Mouse (Mus musculus) hindbrain, embryonic 15.5 days (tissue): ENCODE results near the gene Tmem189. TPM values are rescaled to one million over a fixed set of nuclear protein-coding genes. Genes with fewer than 3 reads are reported as not detected.
A peak's percentile ranks its signal among the peaks of the same experiment; 100 is the strongest.

Experiments used
- ATAC-seq: fragments of 200-750 bp; cut with Nextera tagmentation; 2 replicates; pipeline ENCODE4 v1.8.0; 2017; ENCODE audit warnings: low read depth, moderate number of reproducible peaks, moderate TSS enrichment; ENCODE audit not compliant: low FRiP score
- H3K27ac ChIP-seq: fragments of 300-500 bp; sonication (generic); replicated peaks from 2 replicates; pipeline ENCODE4 v1.5.1; 2015; ENCODE audit warnings: mild to moderate bottlenecking, inconsistent platforms
- H3K27me3 ChIP-seq: fragments of 300-500 bp; sonication (generic); 2 replicates; pipeline ENCODE4 v1.6.1; 2015; ENCODE audit warnings: control low read depth, inconsistent platforms
- H3K36me3 ChIP-seq: fragments of 300-500 bp; sonication (generic); 2 replicates; pipeline ENCODE4 v1.6.1; 2015; ENCODE audit warnings: control low read depth, inconsistent platforms
- H3K4me1 ChIP-seq: fragments of 300-500 bp; sonication (generic); replicated peaks from 2 replicates; pipeline ENCODE4 v1.6.1; 2015; ENCODE audit warnings: control low read depth, inconsistent platforms
- H3K4me2 ChIP-seq: fragments of 300-500 bp; sonication (generic); 2 replicates; pipeline ENCODE4 v1.6.1; 2015; ENCODE audit warnings: moderate library complexity, mild to moderate bottlenecking, inconsistent platforms
- H3K4me3 ChIP-seq: fragments of 300-500 bp; sonication (generic); 2 replicates; pipeline ENCODE4 v1.5.1; 2015; ENCODE audit warnings: mild to moderate bottlenecking, inconsistent platforms
- H3K9ac ChIP-seq: fragments of 300-500 bp; sonication (generic); 2 replicates; pipeline ENCODE4 v1.6.1; 2015; ENCODE audit warnings: inconsistent platforms
- H3K9me3 ChIP-seq: fragments of 300-500 bp; sonication (generic); 2 replicates; pipeline ENCODE4 v1.6.1; 2016; ENCODE audit warnings: control low read depth, inconsistent platforms
- WGBS: fragments of 180-500 bp; shearing (Covaris S2); methylation state at CpG from one replicate; pipeline ENCODE4 v1.1.7; 2015; 5-methylcytosine and 5-hydroxymethylcytosine counted together
- polyA plus RNA-seq: library from polyadenylated mRNA; unstranded; fragments of >200 nt; fragmentation: Nextera tagmentation; extraction: Ambion mirVana; gene quantifications from 2 replicates; pipeline ENCODE4 v1.2.1, GENCODE M21; 2015

Tmem189 gene
- polyA plus RNA-seq, 1 experiment from 2014 or later = 42.5 TPM

DNA sequence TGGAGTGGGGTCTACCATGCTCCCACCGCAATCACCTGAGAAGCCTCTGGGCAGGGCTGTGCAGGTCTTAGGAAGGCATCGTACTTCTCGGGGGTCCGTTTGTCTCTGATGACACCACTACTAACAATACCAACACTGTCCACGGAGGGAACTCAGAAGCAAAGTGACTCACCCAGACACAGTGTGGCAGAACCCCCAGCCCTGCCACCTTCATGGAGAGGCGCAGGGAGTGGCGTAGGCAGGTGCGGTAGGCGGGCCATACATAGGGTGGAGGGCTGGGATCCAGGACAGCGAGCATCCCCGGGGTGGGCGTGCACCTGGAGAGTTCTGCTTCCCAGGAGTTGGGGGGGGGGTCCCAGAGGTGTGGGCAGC is 1.5 kb downstream of the Tmem189 start:
- 28% methylated on average over 12 of the region's 12 CpGs for WGBS
- Histone ChIP-seq H3K4me1 (peaks cover 21% of the 10 kb centered on the region), H3K27me3 (peaks cover 46% of the 10 kb centered on the region), H3K4me3 (peak overlapping the region; percentile 59), H3K36me3 (no peaks in the 10 kb centered on the region), H3K4me2 (peak overlapping the region; percentile 97), H3K9me3 (no peaks in the 10 kb centered on the region), H3K9ac (no peak overlapping the region), H3K27ac (no peak overlapping the region)
- peak; percentile 38 for ATAC-seq

DNA sequence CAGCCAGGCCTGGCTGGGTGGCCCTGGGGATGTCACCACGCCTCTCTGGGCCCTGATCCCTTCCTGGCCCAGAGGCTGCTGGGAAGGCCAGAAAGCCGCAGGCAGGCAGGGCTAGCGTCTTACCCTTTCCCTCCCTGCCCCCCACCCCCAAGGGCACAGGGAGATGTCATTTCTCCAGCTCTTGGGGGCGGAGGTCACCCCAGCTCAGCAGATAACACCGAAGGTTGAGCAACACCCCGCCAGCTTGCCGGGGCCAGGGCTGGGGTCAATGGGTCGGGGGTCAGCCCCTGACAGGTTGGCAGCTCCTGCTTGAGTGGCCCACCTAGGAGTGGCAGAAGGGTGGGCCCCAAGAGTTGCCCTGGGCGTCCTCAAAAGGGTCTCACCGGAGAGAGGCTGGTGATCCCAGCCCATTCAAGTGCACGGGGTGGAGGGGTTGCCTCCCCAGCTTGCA is 1.9 kb downstream of the Tmem189 start:
- no peaks in the 10 kb centered on the region for H3K9me3 ChIP-seq
- no peak overlapping the region for H3K9ac ChIP-seq
- no peak overlapping the region for H3K4me2 ChIP-seq
- no peak overlapping the region for H3K27ac ChIP-seq
- H3K4me1 ChIP-seq = peaks cover 21% of the 10 kb centered on the region
- no peaks in the 10 kb centered on the region for H3K36me3 ChIP-seq
- WGBS = 53% methylated on average over 11 of the region's 11 CpGs
- ATAC-seq = no peak
- H3K4me3 ChIP-seq = no peak overlapping the region
- peaks cover 46% of the 10 kb centered on the region for H3K27me3 ChIP-seq

DNA sequence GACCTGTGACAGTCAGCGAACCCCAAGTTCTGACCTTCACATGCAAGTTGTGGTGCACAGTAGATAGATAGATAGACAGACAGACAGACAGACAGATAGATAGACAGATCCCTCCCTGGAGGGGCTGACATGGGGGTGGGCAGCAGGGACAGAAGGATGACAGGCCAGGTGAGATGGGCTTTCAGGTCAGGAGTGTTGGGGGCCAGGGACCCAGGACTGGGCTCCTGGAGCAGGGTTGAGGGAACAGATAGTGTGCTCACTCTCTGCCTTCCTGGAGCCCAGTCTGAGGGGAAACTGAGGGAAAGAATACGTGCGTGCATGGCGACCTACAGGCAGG is 2.4 kb downstream of the Tmem189 start:
- Histone ChIP-seq H3K9ac (no peak overlapping the region), H3K4me3 (no peak overlapping the region), H3K9me3 (no peaks in the 10 kb centered on the region), H3K27me3 (peaks cover 46% of the 10 kb centered on the region), H3K4me2 (no peak overlapping the region), H3K27ac (no peak overlapping the region), H3K4me1 (peaks cover 21% of the 10 kb centered on the region), H3K36me3 (no peaks in the 10 kb centered on the region)
- 93% methylated on average over 4 of the region's 4 CpGs for WGBS
- ATAC-seq = no peak

DNA sequence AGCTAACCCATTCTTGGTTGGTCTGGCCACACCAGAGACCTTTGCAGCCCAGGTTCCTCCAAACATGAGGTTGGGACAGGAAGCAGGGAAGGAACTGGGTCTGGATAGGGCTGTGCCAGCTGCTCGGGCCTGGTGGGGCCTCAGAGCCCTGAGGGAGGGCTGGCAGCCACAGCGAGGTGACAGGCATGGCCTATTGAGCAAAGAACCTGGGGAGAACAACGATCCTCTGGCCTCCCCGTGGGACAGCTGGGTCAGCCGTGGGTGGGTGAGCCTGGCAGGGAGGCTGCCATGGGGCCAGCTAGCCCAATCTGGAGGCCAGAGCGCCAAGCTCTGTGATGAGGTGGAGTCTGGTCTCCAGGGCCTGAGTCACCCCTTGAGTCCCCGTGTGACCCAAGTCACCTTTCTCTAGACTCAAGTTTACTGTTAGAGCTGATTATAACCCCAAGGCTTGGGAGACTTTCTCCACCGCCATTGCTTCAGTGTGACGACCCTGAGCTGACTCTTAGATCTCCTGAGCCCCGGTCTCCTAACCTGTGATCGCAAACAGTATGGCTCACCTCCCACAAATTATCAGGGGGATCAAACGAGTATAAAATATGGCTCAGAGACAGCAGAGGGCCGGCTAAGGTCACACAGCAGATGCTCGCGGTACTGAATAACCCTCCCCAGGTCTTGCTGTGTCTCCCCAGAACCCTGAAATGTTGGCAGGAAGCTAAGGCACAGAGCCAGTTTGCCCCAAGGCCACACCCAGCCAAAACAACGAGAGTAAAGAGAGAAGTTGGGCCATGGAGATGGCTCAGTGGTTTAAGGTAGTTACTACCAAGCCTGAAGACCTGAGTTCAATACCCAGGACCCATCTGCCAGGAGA is 3.0 kb downstream of the Tmem189 start:
- 78% methylated on average over 16 of the region's 16 CpGs for WGBS
- H3K27ac ChIP-seq = no peak overlapping the region
- no peaks in the 10 kb centered on the region for H3K9me3 ChIP-seq
- no peak overlapping the region for H3K4me2 ChIP-seq
- no peak overlapping the region for H3K9ac ChIP-seq
- no peak for ATAC-seq
- no peaks in the 10 kb centered on the region for H3K36me3 ChIP-seq
- peaks cover 21% of the 10 kb centered on the region for H3K4me1 ChIP-seq
- H3K4me3 ChIP-seq = no peak overlapping the region
- H3K27me3 ChIP-seq = peaks cover 41% of the 10 kb centered on the region

DNA sequence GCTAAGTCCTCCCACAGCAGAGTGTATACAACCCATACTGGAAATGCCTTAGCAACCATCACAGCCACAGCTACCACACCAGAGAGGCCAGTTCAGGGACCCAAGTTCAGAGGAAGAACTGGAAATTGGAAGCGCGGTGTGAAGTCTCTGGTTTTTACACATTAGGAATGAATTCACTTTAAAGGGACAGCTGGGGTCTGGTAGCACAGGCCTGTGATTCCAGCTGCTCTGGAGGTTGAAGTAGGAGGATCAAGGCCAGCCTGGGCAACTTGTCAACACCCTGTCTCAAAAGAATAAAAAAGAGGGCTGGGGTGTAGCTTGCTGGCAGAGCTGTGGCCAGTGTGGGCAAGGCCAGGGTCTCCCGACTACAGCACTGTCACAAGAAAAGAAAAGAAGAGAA is 3.8 kb downstream of the Tmem189 start:
- H3K9me3 ChIP-seq = no peaks in the 10 kb centered on the region
- H3K4me3 ChIP-seq = no peak overlapping the region
- 86% methylated on average over 3 of the region's 3 CpGs for WGBS
- H3K4me2 ChIP-seq = no peak overlapping the region
- ATAC-seq = no peak
- H3K27me3 ChIP-seq = peaks cover 33% of the 10 kb centered on the region
- H3K4me1 ChIP-seq = peaks cover 21% of the 10 kb centered on the region
- H3K9ac ChIP-seq = no peak overlapping the region
- H3K36me3 ChIP-seq = no peaks in the 10 kb centered on the region
- no peak overlapping the region for H3K27ac ChIP-seq

DNA sequence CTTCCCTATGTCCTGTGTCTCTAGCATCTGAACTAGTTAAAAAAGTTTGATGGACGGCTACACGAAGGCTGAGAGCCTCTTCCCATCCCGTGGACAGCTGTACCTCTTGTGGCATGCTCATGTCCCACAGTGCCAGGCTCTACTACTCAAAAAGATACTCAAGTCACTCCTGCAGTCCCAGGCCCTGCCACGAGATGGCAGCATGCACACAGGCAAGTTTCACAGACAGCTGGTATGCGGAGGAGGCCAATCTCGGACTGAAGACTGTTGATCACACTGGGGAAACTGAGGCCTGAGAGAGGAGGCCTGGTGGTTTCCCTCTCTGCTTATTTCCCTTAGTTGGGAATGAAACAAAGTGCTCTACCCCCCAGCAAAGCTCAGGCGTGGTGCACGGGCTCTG is 4.5 kb downstream of the Tmem189 start:
- peak; percentile 40; the same call in 1 of the 2 replicates for ATAC-seq
- no peak overlapping the region for H3K9ac ChIP-seq
- no peak overlapping the region for H3K4me2 ChIP-seq
- H3K9me3 ChIP-seq = no peaks in the 10 kb centered on the region
- H3K4me3 ChIP-seq = no peak overlapping the region
- H3K36me3 ChIP-seq = no peaks in the 10 kb centered on the region
- H3K27me3 ChIP-seq = peaks cover 27% of the 10 kb centered on the region
- no peak overlapping the region for H3K27ac ChIP-seq
- peaks cover 17% of the 10 kb centered on the region for H3K4me1 ChIP-seq
- 7% methylated on average over 8 of the region's 8 CpGs for WGBS

DNA sequence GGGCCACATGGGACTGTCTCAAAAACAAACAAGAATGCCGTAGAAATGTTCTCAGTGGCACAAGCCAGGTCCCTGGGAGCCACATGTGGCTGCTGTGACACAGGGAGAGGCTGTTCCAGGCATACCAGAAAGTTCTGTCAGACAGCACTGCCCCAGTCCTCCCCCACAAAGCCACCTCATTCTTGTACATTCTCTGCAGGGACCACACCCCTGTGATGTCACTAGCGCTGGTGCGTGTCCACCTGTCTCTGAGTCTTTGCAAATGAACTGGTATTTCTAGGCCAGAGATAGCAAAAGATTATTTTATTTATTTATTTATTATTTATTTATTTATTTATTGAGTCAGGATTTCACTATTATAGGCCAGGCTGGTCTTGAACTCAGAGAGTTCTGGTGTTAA is 5.9 kb downstream of the Tmem189 start:
- Histone ChIP-seq H3K4me3 (no peak overlapping the region), H3K27ac (no peak overlapping the region), H3K4me1 (peaks cover 8% of the 10 kb centered on the region), H3K36me3 (no peaks in the 10 kb centered on the region), H3K9ac (no peak overlapping the region), H3K27me3 (peaks cover 24% of the 10 kb centered on the region; the same call in 1 of the 2 replicates), H3K9me3 (no peaks in the 10 kb centered on the region), H3K4me2 (no peak overlapping the region)
- WGBS = 83% methylated on average over 3 of the region's 3 CpGs
- ATAC-seq = no peak

DNA sequence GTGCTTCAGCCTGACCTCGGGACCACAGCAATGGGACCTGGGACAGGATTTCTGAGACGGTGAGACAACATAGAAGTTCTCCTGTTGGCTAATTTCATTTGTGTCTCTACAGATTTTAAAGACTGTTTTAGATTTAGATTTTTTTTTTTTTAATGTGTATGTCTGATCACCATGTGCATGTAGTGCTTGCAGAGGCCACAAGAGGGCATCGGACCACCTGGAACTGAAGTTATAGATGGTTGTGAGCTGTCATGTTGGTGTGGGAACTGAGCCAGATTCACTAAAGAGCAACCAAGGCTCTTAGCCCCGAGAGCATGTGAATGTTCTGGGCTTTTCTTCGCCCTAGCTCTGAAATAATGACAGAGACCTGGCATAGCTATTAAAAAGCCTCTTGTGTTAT is 9.0 kb downstream of the Tmem189 start:
- H3K9ac ChIP-seq = no peak overlapping the region
- 55% methylated on average over 5 of the region's 5 CpGs for WGBS
- no peaks in the 10 kb centered on the region for H3K36me3 ChIP-seq
- no peak overlapping the region for H3K27ac ChIP-seq
- H3K4me1 ChIP-seq = 0 out of 2 replicates have a peak, but pooled peaks cover 2% of the 10 kb centered on the region
- H3K4me2 ChIP-seq = no peak overlapping the region
- H3K4me3 ChIP-seq = no peak overlapping the region
- ATAC-seq = no peak
- no peaks in the 10 kb centered on the region for H3K9me3 ChIP-seq
- H3K27me3 ChIP-seq = 0 out of 2 replicates have a peak, but pooled peaks cover 5% of the 10 kb centered on the region

DNA sequence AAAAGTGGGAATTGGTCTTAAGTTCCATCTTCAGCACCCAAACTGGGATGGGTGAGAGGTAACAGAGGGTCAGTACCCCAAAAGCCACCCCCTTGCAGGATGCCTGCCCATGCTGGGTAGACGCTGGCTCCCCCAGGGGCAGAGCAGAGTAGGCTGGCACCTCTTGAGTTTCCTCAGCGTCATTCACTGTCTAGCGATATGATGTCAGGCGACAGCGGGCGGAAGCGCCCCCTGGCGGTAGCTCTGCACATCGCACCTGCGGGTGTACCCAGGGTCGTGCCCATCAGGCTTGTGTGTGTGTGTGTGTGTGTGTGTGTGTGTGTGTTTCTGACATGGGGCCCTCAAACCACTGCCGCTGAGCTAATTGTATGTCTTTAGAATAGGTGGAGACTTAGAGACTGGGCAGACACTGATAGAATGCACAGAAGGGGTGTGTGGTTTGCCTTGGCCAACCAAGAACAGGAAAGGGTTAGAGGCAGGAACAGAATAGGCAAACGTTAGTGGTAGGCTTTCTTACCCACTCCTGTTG is 9.7 kb downstream of the Tmem189 start:
- peak; percentile 61; the same call in 1 of the 2 replicates for ATAC-seq
- H3K9me3 ChIP-seq = no peaks in the 10 kb centered on the region
- H3K36me3 ChIP-seq = no peaks in the 10 kb centered on the region
- H3K4me3 ChIP-seq = no peak overlapping the region
- 3% methylated on average over 13 of the region's 13 CpGs for WGBS
- H3K27ac ChIP-seq = no peak overlapping the region
- 0 out of 2 replicates have a peak, but pooled peaks cover 2% of the 10 kb centered on the region for H3K4me1 ChIP-seq
- no peak overlapping the region for H3K9ac ChIP-seq
- H3K4me2 ChIP-seq = no peak overlapping the region
- 0 out of 2 replicates have a peak, but pooled peaks cover 5% of the 10 kb centered on the region for H3K27me3 ChIP-seq

DNA sequence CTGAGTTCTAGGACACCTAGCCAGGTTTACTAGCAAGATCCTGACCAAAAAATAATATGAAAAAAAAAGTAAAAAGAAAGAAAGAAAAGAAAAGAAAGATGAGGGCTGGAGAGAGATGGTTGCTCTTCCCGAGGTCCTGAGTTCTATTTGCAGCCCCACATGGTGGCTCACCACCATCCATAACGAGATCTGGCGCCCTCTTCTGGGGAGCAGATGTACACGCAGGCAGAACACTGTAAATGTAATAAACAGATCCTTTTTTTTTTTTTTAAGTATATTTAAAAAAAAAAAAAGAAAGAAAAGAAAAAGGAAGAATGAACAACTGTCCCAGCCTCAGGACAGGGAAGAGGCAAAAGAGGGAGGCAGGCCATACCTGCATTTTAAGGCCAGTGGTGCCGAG is 11.0 kb downstream of the Tmem189 start:
- 49% methylated on average over 5 of the region's 5 CpGs for WGBS
- ATAC-seq = no peak

DNA sequence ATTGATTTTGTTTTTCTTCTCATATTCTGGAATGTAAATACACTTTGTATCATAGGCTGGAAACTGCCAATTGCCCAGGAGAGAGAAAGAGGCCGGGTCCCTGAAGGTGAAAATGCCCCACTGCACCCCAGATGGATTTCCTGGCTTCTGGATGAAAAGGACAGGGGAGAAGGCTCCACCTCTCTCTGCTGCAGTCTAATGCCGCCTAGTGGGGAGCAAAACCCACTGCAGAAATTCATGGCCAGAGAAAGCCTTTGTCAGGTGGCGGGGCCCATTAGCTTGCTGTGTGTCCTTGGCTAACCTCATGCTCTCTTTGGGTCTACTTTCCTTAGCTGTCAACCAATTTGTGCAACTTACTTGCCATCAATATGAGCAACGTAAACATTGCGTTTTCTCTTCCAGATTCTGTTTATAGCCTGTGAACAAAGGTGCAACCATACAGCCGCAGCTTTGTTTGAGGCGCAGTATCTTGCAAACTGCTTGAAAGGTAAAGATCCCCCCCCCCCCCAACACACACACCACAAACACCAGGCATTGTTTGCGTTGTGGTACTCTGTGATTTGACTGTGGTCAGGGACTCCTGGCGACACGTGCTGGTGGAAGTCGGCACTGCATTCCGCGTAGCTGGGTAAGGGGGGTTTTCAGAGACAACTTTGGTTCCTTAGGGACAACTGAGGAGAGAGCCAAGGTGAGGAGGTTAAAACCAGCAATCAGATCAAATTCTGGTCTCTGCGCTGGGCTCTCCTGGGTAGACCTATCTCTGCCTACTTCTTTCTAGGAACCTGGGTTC is 14.3 kb downstream of the Tmem189 start:
- 41% methylated on average over 14 of the region's 14 CpGs for WGBS
- no peak overlapping the region for H3K9ac ChIP-seq
- H3K27ac ChIP-seq = no peak overlapping the region
- H3K4me3 ChIP-seq = no peak overlapping the region
- H3K9me3 ChIP-seq = no peaks in the 10 kb centered on the region
- no peaks in the 10 kb centered on the region for H3K27me3 ChIP-seq
- ATAC-seq = no peak
- no peak overlapping the region for H3K4me2 ChIP-seq
- peaks cover 7% of the 10 kb centered on the region for H3K4me1 ChIP-seq
- H3K36me3 ChIP-seq = no peaks in the 10 kb centered on the region

More for the DNA sequence above, 11.0 kb downstream of the Tmem189 start:
- H3K9me3 ChIP-seq = no peaks in the 10 kb centered on the region
- no peak overlapping the region for H3K4me2 ChIP-seq
- H3K4me1 ChIP-seq = 0 out of 2 replicates have a peak, but pooled peaks cover 2% of the 10 kb centered on the region
- no peaks in the 10 kb centered on the region for H3K27me3 ChIP-seq
- no peaks in the 10 kb centered on the region for H3K36me3 ChIP-seq
- H3K4me3 ChIP-seq = no peak overlapping the region
- H3K9ac ChIP-seq = no peak overlapping the region
- no peak overlapping the region for H3K27ac ChIP-seq

DNA sequence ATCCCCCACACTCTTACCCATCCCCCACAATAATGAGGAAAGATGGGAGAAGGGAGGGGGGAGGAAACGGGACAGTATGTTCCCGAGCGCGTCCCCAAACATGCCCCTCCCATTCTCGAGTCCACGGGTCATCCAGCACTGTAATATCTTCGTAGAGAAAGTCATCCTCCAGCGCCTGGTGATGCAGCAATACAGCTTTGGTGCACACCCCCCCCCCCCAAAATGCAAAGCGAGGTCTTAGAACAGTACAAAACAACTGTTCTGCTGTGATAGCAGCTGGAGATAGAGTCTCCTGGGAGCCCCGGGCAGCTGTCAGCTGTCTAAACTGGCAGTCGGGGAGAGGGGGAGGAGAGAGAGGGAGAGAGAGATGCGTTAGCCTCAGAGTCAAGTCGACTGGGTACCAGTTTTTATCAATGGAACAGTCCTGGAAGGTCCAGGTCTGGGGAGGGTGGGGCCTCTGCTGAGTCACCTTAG is 17.4 kb downstream of the Tmem189 start:
- Histone ChIP-seq H3K9me3 (no peaks in the 10 kb centered on the region), H3K27me3 (no peaks in the 10 kb centered on the region), H3K4me2 (peak overlapping the region; percentile 32; the same call in 1 of the 2 replicates), H3K27ac (no peak overlapping the region), H3K4me1 (peaks cover 4% of the 10 kb centered on the region), H3K36me3 (no peaks in the 10 kb centered on the region), H3K4me3 (no peak overlapping the region), H3K9ac (no peak overlapping the region)
- WGBS = 18% methylated on average over 13 of the region's 13 CpGs
- ATAC-seq = 0 out of 2 replicates have a peak, but pooled peaks have one; percentile 48
